Mouse (Mus musculus): ENCODE results near the gene Fam20a. TPM values are rescaled to one million over a fixed set of nuclear protein-coding genes. Genes with fewer than 3 reads are reported as not detected.

Gene Fam20a
- polyA plus RNA-seq, 1 experiment from 2014 or later, result 3.0 TPM

- Histone ChIP-seq H3K36me3 (ENCODE audit: control insufficient read depth, insufficient read depth, low read length) (no peaks in the 10 kb centered on the region), H3K9ac (ENCODE audit: low read depth, low read length) (no peak overlapping the region), H3K27ac (ENCODE audit: low read depth, low read length) (no peak overlapping the region), H3K27me3 (ENCODE audit: control insufficient read depth, insufficient read depth, low read length) (peaks cover 12% of the 10 kb centered on the region), H3K9me3 (ENCODE audit: control insufficient read depth, low read length) (no peaks in the 10 kb centered on the region), H3K4me3 (ENCODE audit: low read depth, low read length) (no peak overlapping the region), H3K4me2 (replicated peaks; ENCODE audit: low read depth, low read length) (no peak overlapping the region), H3K4me1 (replicated peaks; ENCODE audit: control insufficient read depth, insufficient read depth, low read length) (peaks cover 5% of the 10 kb centered on the region)
- ATAC-seq (ENCODE audit: low FRiP score), result no peak
- no peak for DNase-seq (ENCODE audit: low spot score)
- 89% methylated on average over 3 of the region's 3 CpGs for WGBS
These were observed 2.7 kb downstream of the Fam20a start for GRCm38 (mm10) chr11:109719399-109719798.

GRCm38 (mm10) chr11:109717966-109718895, 3.8 kb downstream of the Fam20a start:
- H3K4me1 ChIP-seq (replicated peaks; ENCODE audit: control insufficient read depth, insufficient read depth, low read length), result peaks cover 5% of the 10 kb centered on the region
- H3K9ac ChIP-seq (ENCODE audit: low read depth, low read length), result no peak overlapping the region
- no peak for DNase-seq (ENCODE audit: low spot score)
- H3K4me3 ChIP-seq (ENCODE audit: low read depth, low read length), result no peak overlapping the region
- no peaks in the 10 kb centered on the region for H3K9me3 ChIP-seq (ENCODE audit: control insufficient read depth, low read length)
- no peak overlapping the region for H3K27ac ChIP-seq (ENCODE audit: low read depth, low read length)
- ATAC-seq (ENCODE audit: low FRiP score), result no peak
- no peaks in the 10 kb centered on the region for H3K36me3 ChIP-seq (ENCODE audit: control insufficient read depth, insufficient read depth, low read length)
- H3K27me3 ChIP-seq (ENCODE audit: control insufficient read depth, insufficient read depth, low read length), result peaks cover 12% of the 10 kb centered on the region
- H3K4me2 ChIP-seq (replicated peaks; ENCODE audit: low read depth, low read length), result no peak overlapping the region
- WGBS, result 89% methylated on average over 15 of the region's 15 CpGs

- no peak overlapping the region for H3K27ac ChIP-seq (ENCODE audit: low read depth, low read length)
- H3K27me3 ChIP-seq (ENCODE audit: control insufficient read depth, insufficient read depth, low read length), result peaks cover 12% of the 10 kb centered on the region
- no peak for ATAC-seq (ENCODE audit: low FRiP score)
- no peaks in the 10 kb centered on the region for H3K9me3 ChIP-seq (ENCODE audit: control insufficient read depth, low read length)
- no peak for DNase-seq (ENCODE audit: low spot score)
- 86% methylated on average over 5 of the region's 5 CpGs for WGBS
- no peak overlapping the region for H3K9ac ChIP-seq (ENCODE audit: low read depth, low read length)
- H3K4me2 ChIP-seq (replicated peaks; ENCODE audit: low read depth, low read length), result no peak overlapping the region
- no peaks in the 10 kb centered on the region for H3K36me3 ChIP-seq (ENCODE audit: control insufficient read depth, insufficient read depth, low read length)
- no peak overlapping the region for H3K4me3 ChIP-seq (ENCODE audit: low read depth, low read length)
- H3K4me1 ChIP-seq (replicated peaks; ENCODE audit: control insufficient read depth, insufficient read depth, low read length), result peaks cover 5% of the 10 kb centered on the region
These were observed 4.6 kb downstream of the Fam20a start for GRCm38 (mm10) chr11:109717448-109717847.

GRCm38 (mm10) chr11:109716981-109717380, 5.1 kb downstream of the Fam20a start:
- H3K9me3 ChIP-seq (ENCODE audit: control insufficient read depth, low read length), result no peaks in the 10 kb centered on the region
- 70% methylated on average over 7 of the region's 7 CpGs for WGBS
- no peak overlapping the region for H3K9ac ChIP-seq (ENCODE audit: low read depth, low read length)
- ATAC-seq (ENCODE audit: low FRiP score) (no peak), DNase-seq (ENCODE audit: low spot score) (no peak)
- no peak overlapping the region for H3K4me3 ChIP-seq (ENCODE audit: low read depth, low read length)
- no peak overlapping the region for H3K27ac ChIP-seq (ENCODE audit: low read depth, low read length)
- peaks cover 5% of the 10 kb centered on the region for H3K4me1 ChIP-seq (replicated peaks; ENCODE audit: control insufficient read depth, insufficient read depth, low read length)
- no peaks in the 10 kb centered on the region for H3K36me3 ChIP-seq (ENCODE audit: control insufficient read depth, insufficient read depth, low read length)
- no peak overlapping the region for H3K4me2 ChIP-seq (replicated peaks; ENCODE audit: low read depth, low read length)
- H3K27me3 ChIP-seq (ENCODE audit: control insufficient read depth, insufficient read depth, low read length), result peaks cover 11% of the 10 kb centered on the region

GRCm38 (mm10) chr11:109715311-109715781, 6.7 kb downstream of the Fam20a start:
- Histone ChIP-seq H3K9me3 (ENCODE audit: control insufficient read depth, low read length) (no peaks in the 10 kb centered on the region), H3K27ac (ENCODE audit: low read depth, low read length) (no peak overlapping the region), H3K4me2 (replicated peaks; ENCODE audit: low read depth, low read length) (no peak overlapping the region), H3K36me3 (ENCODE audit: control insufficient read depth, insufficient read depth, low read length) (no peaks in the 10 kb centered on the region), H3K9ac (ENCODE audit: low read depth, low read length) (no peak overlapping the region), H3K27me3 (ENCODE audit: control insufficient read depth, insufficient read depth, low read length) (no peaks in the 10 kb centered on the region; the same call in 1 of the 2 replicates), H3K4me3 (ENCODE audit: low read depth, low read length) (no peak overlapping the region), H3K4me1 (replicated peaks; ENCODE audit: control insufficient read depth, insufficient read depth, low read length) (no peaks in the 10 kb centered on the region)
- 76% methylated on average over 12 of the region's 12 CpGs for WGBS
- no peak for ATAC-seq (ENCODE audit: low FRiP score)
- no peak for DNase-seq (ENCODE audit: low spot score)

GRCm38 (mm10) chr11:109714341-109715247, 7.5 kb downstream of the Fam20a start:
- no peaks in the 10 kb centered on the region for H3K4me1 ChIP-seq (replicated peaks; ENCODE audit: control insufficient read depth, insufficient read depth, low read length)
- H3K9me3 ChIP-seq (ENCODE audit: control insufficient read depth, low read length), result no peaks in the 10 kb centered on the region
- H3K27ac ChIP-seq (ENCODE audit: low read depth, low read length), result no peak overlapping the region
- no peaks in the 10 kb centered on the region for H3K36me3 ChIP-seq (ENCODE audit: control insufficient read depth, insufficient read depth, low read length)
- WGBS, result 86% methylated on average over 16 of the region's 17 CpGs
- H3K4me3 ChIP-seq (ENCODE audit: low read depth, low read length), result no peak overlapping the region
- DNase-seq (ENCODE audit: low spot score), result no peak
- no peak overlapping the region for H3K9ac ChIP-seq (ENCODE audit: low read depth, low read length)
- no peak for ATAC-seq (ENCODE audit: low FRiP score)
- H3K4me2 ChIP-seq (replicated peaks; ENCODE audit: low read depth, low read length), result no peak overlapping the region
- no peaks in the 10 kb centered on the region for H3K27me3 ChIP-seq (ENCODE audit: control insufficient read depth, insufficient read depth, low read length)

- ATAC-seq (ENCODE audit: low FRiP score), result no peak
- Histone ChIP-seq H3K36me3 (ENCODE audit: control insufficient read depth, insufficient read depth, low read length) (no peaks in the 10 kb centered on the region), H3K4me3 (ENCODE audit: low read depth, low read length) (no peak overlapping the region), H3K4me2 (replicated peaks; ENCODE audit: low read depth, low read length) (no peak overlapping the region), H3K27ac (ENCODE audit: low read depth, low read length) (no peak overlapping the region), H3K9ac (ENCODE audit: low read depth, low read length) (no peak overlapping the region), H3K9me3 (ENCODE audit: control insufficient read depth, low read length) (no peaks in the 10 kb centered on the region), H3K4me1 (replicated peaks; ENCODE audit: control insufficient read depth, insufficient read depth, low read length) (no peaks in the 10 kb centered on the region), H3K27me3 (ENCODE audit: control insufficient read depth, insufficient read depth, low read length) (no peaks in the 10 kb centered on the region)
- 87% methylated on average over 5 of the region's 5 CpGs for WGBS
- no peak for DNase-seq (ENCODE audit: low spot score)
These were observed 12.6 kb downstream of the Fam20a start for GRCm38 (mm10) chr11:109709501-109709900.

- Histone ChIP-seq H3K4me2 (replicated peaks; ENCODE audit: low read depth, low read length) (no peak overlapping the region), H3K4me1 (replicated peaks; ENCODE audit: control insufficient read depth, insufficient read depth, low read length) (no peaks in the 10 kb centered on the region), H3K36me3 (ENCODE audit: control insufficient read depth, insufficient read depth, low read length) (no peaks in the 10 kb centered on the region), H3K4me3 (ENCODE audit: low read depth, low read length) (no peak overlapping the region), H3K27me3 (ENCODE audit: control insufficient read depth, insufficient read depth, low read length) (no peaks in the 10 kb centered on the region), H3K9me3 (ENCODE audit: control insufficient read depth, low read length) (no peaks in the 10 kb centered on the region), H3K9ac (ENCODE audit: low read depth, low read length) (no peak overlapping the region), H3K27ac (ENCODE audit: low read depth, low read length) (no peak overlapping the region)
- no peak for ATAC-seq (ENCODE audit: low FRiP score)
- WGBS, result 93% methylated on average over 4 of the region's 4 CpGs
- DNase-seq (ENCODE audit: low spot score), result no peak
These were observed 13.3 kb downstream of the Fam20a start for GRCm38 (mm10) chr11:109708786-109709185.
